Mouse (Mus musculus): ENCODE measurements around the gene Sox9. TPM values are rescaled to one million over a fixed set of nuclear protein-coding genes. Genes with fewer than 3 reads are reported as not detected.

Gene Sox9
- polyA plus RNA-seq, 1 experiment from 2014 or later = 34.4 TPM

GRCm38 (mm10) chr11:112835468-112836092 lies 53.6 kb downstream of the Sox9 start:
- H3K9ac ChIP-seq (replicated peaks; ENCODE audit: low read depth, low read length) = no peak overlapping the region
- 51% methylated on average over 7 of the region's 7 CpGs for WGBS
- H3K9me3 ChIP-seq (ENCODE audit: control insufficient read depth, low read length) = no peaks in the 10 kb centered on the region
- H3K27me3 ChIP-seq (ENCODE audit: control insufficient read depth, insufficient read depth, low read length) = no peaks in the 10 kb centered on the region
- H3K36me3 ChIP-seq (ENCODE audit: control insufficient read depth, insufficient read depth, low read length) = no peaks in the 10 kb centered on the region
- no peaks in the 10 kb centered on the region for H3K4me1 ChIP-seq (ENCODE audit: control insufficient read depth, insufficient read depth, low read length)
- no peak overlapping the region for H3K4me2 ChIP-seq (ENCODE audit: low read depth, low read length)
- ATAC-seq (ENCODE audit: low read depth) = no peak
- H3K4me3 ChIP-seq (ENCODE audit: low read depth, low read length) = no peak overlapping the region
- no peak overlapping the region for H3K27ac ChIP-seq (ENCODE audit: low read depth, low read length)

All from neural tube, embryonic 14.5 days (tissue).